In the genomic region with DNA sequence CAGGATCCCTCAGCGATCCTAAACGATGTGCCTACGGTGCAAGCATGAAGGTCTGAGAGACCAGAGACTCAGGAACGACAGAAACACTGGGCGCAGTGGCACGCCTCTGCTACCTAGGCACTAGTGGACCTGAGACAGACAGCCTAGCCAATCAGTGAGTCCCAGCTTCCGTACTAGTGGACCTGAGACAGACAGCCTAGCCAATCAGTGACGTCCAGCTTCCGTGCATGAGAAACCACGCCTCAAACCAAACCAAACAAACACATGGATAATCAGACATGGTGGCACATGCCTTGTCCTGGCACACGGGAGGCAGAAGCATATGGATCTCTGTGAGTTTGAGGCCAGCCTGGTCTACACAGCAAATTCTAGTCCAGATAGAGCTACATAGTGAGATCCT, we compare ENCODE assay signal across 16 mouse cellular contexts. TPM values are rescaled to one million over a fixed set of nuclear protein-coding genes. Genes with fewer than 3 reads are reported as not detected.
DNase-seq lines count a peak whose midpoint lies in the region; ATAC-seq and TF ChIP-seq lines count a peak whose summit lies in the region.
"Had no signal": no experiment of that assay in that cellular context is flagged by ENCODE, and none has a peak within 500 bp of the region (broad histone marks: within the 10 kb centered on the region; RNA-seq: fewer than 3 reads in every experiment).

No protein-coding gene starts in this region.

- peak overlapping the region; percentile 33 for H3K4me3 ChIP-seq in ES-Bruce4 (ENCODE audit: low read depth, low read length)
- no peak overlapping the region for H3K4me3 ChIP-seq in intestine, postnatal 0 days (ENCODE audit: low read depth, low read length)
- no peak overlapping the region for H3K4me3 ChIP-seq in liver, postnatal 0 days (ENCODE audit: low read depth, low read length)
- H3K4me3 ChIP-seq: heart, adult 2 months; layer of hippocampus, adult 2 months; lung, embryonic 15.5 days; midbrain, embryonic 13.5 days had no signal

- 38% methylated on average over 11 of the region's 11 CpGs for WGBS in intestine, postnatal 0 days
- 54% methylated on average over 11 of the region's 11 CpGs for WGBS in liver, postnatal 0 days (ENCODE audit: insufficient replicate concordance)

- no peaks in the 10 kb centered on the region for H3K9me3 ChIP-seq in ES-Bruce4 (replicated peaks; ENCODE audit: control insufficient read depth, insufficient read depth, low read length, poor library complexity, severe bottlenecking)
- H3K9me3 ChIP-seq in intestine, postnatal 0 days (ENCODE audit: control insufficient read depth): no peaks in the 10 kb centered on the region
- no peaks in the 10 kb centered on the region for H3K9me3 ChIP-seq in liver, postnatal 0 days (ENCODE audit: low read length)
- H3K9me3 ChIP-seq: lung, embryonic 15.5 days; midbrain, embryonic 13.5 days had no signal

- no peaks in the 10 kb centered on the region for H3K36me3 ChIP-seq in ES-Bruce4 (ENCODE audit: control insufficient read depth, insufficient read depth, low read length, poor library complexity, severe bottlenecking)
- no peaks in the 10 kb centered on the region for H3K36me3 ChIP-seq in intestine, postnatal 0 days (ENCODE audit: control insufficient read depth, insufficient read depth)
- H3K36me3 ChIP-seq in liver, postnatal 0 days (replicated peaks; ENCODE audit: insufficient read depth, low read length): no peaks in the 10 kb centered on the region
- H3K36me3 ChIP-seq: lung, embryonic 15.5 days; midbrain, embryonic 13.5 days had no signal

- no peak for TF ChIP-seq CTCF in ES-Bruce4 (IDR thresholded peaks at IDR 0.05; ENCODE audit: low read depth, low read length)
- TF ChIP-seq CTCF in intestine, postnatal 0 days (IDR thresholded peaks at IDR 0.05; ENCODE audit: low read depth): no peak
- no peak for TF ChIP-seq CTCF in liver, postnatal 0 days (IDR thresholded peaks at IDR 0.05; ENCODE audit: low read depth)

- no peak overlapping the region for H3K9ac ChIP-seq in ES-Bruce4 (ENCODE audit: low read depth, poor library complexity, severe bottlenecking)
- no peak overlapping the region for H3K9ac ChIP-seq in intestine, postnatal 0 days (ENCODE audit: low read depth, low read length)
- no peak overlapping the region for H3K9ac ChIP-seq in liver, postnatal 0 days (replicated peaks)
- H3K9ac ChIP-seq: lung, embryonic 15.5 days; midbrain, embryonic 13.5 days had no signal

- no peak overlapping the region for H3K27ac ChIP-seq in ES-Bruce4 (ENCODE audit: insufficient read depth, low read length)
- H3K27ac ChIP-seq in intestine, postnatal 0 days (ENCODE audit: low read depth, low read length): no peak overlapping the region
- no peak overlapping the region for H3K27ac ChIP-seq in liver, postnatal 0 days (ENCODE audit: low read depth)
- H3K27ac ChIP-seq: heart, adult 2 months; layer of hippocampus, adult 2 months; lung, embryonic 15.5 days; midbrain, embryonic 13.5 days had no signal

- no peak for TF ChIP-seq POLR2A in ES-Bruce4 (IDR thresholded peaks at IDR 0.05; ENCODE audit: insufficient read depth, low read length)

- H3K4me2 ChIP-seq in intestine, postnatal 0 days (replicated peaks; ENCODE audit: low read depth): peak overlapping the region; percentile 43
- H3K4me2 ChIP-seq in liver, postnatal 0 days (ENCODE audit: low read depth, low read length): no peak overlapping the region
- H3K4me2 ChIP-seq: lung, embryonic 15.5 days; midbrain, embryonic 13.5 days had no signal

- TF ChIP-seq EP300 in ES-Bruce4 (IDR thresholded peaks at IDR 0.05; ENCODE audit: insufficient read depth, low read depth, low read length): no peak
- no peak for TF ChIP-seq EP300 in liver, postnatal 0 days (IDR thresholded peaks at IDR 0.05; ENCODE audit: low read depth)

- ATAC-seq in intestine, postnatal 0 days: peak; percentile 72
- ATAC-seq in liver, postnatal 0 days: peak; percentile 48; the same call in 1 of the 2 replicates
- ATAC-seq: midbrain, embryonic 13.5 days had no signal

- no peaks in the 10 kb centered on the region for H3K4me1 ChIP-seq in ES-Bruce4 (ENCODE audit: control insufficient read depth, insufficient read depth, low read length)
- no peaks in the 10 kb centered on the region for H3K4me1 ChIP-seq in intestine, postnatal 0 days (replicated peaks; ENCODE audit: control insufficient read depth, insufficient read depth, low read length)
- no peaks in the 10 kb centered on the region for H3K4me1 ChIP-seq in liver, postnatal 0 days (ENCODE audit: insufficient read depth)
- H3K4me1 ChIP-seq: lung, embryonic 15.5 days; midbrain, embryonic 13.5 days had no signal

- no peaks in the 10 kb centered on the region for H3K27me3 ChIP-seq in ES-Bruce4 (ENCODE audit: control insufficient read depth, insufficient read depth, low read length, poor library complexity, severe bottlenecking)
- no peaks in the 10 kb centered on the region for H3K27me3 ChIP-seq in intestine, postnatal 0 days (replicated peaks; ENCODE audit: control insufficient read depth, insufficient read depth, low read length)
- no peaks in the 10 kb centered on the region for H3K27me3 ChIP-seq in liver, postnatal 0 days (ENCODE audit: insufficient read depth, low read length)
- H3K27me3 ChIP-seq: lung, embryonic 15.5 days had no signal

- peak; percentile 84 for DNase-seq in MEL-GATA-1-ER (ENCODE audit: extremely low read depth, low read depth)
- no peak for DNase-seq in liver, postnatal 0 days
- DNase-seq in layer of hippocampus, postnatal 36 days: no peak
- no peak for DNase-seq in ovary, postnatal 36 days (ENCODE audit: low spot score)
- DNase-seq in adipocyte (ENCODE audit: low spot score): no peak
- DNase-seq: adrenal gland, adult 2 months; heart, adult 2 months; kidney, adult 8-10 months had no signal

RNA-seq across cellular contexts. Expression of a gene that starts 12.9 kb away (rescaled TPM):
- not detected in 2 replicates for polyA plus RNA-seq in ES-Bruce4 (2011; ENCODE audit: insufficient read depth, insufficient read length, low read depth, missing spikeins)
- polyA plus RNA-seq in intestine, postnatal 0 days (2015; fragmentation: Nextera tagmentation; extraction: Ambion mirVana): not detected in 2 replicates
- not detected in 2 replicates for polyA plus RNA-seq in liver, postnatal 0 days (2015; fragmentation: Nextera tagmentation; extraction: Ambion mirVana)
- total RNA-seq in layer of hippocampus, postnatal 36 days (2021): under 1 TPM in 1 of 2 experiments, not detected in 1; 0.25 TPM
- total RNA-seq: heart, adult 2 months; hematopoietic stem cell, adult 5-6 weeks; layer of hippocampus, adult 2 months; left cerebral cortex, postnatal 14 days had no signal
- polyA plus RNA-seq: adrenal gland, adult 2 months; cortical plate, adult 2 months; heart, adult 2 months; lung, embryonic 15.5 days; midbrain, embryonic 13.5 days had no signal

RNA-seq across cellular contexts. Expression of a gene that starts 39.5 kb away (rescaled TPM):
- not detected in 2 replicates for polyA plus RNA-seq in ES-Bruce4 (2011; ENCODE audit: insufficient read depth, insufficient read length, low read depth, missing spikeins)
- polyA plus RNA-seq in intestine, postnatal 0 days (2015; fragmentation: Nextera tagmentation; extraction: Ambion mirVana): 7.0 and 8.2 TPM in 2 replicates
- polyA plus RNA-seq in liver, postnatal 0 days (2015; fragmentation: Nextera tagmentation; extraction: Ambion mirVana): not detected in 2 replicates
- not detected for total RNA-seq in layer of hippocampus, postnatal 36 days (2021)
- total RNA-seq: adrenal gland, adult 2 months; heart, adult 2 months; hematopoietic stem cell, adult 5-6 weeks; layer of hippocampus, adult 2 months had no signal
- polyA plus RNA-seq: adrenal gland, adult 2 months; cortical plate, adult 2 months; heart, adult 2 months; lung, embryonic 15.5 days; midbrain, embryonic 13.5 days had no signal

RNA-seq across cellular contexts. Expression of a gene that starts 48.3 kb away (rescaled TPM):
- polyA plus RNA-seq in ES-Bruce4 (2011; ENCODE audit: insufficient read depth, insufficient read length, low read depth, missing spikeins): 1,323 and 1,403 TPM in 2 replicates
- polyA plus RNA-seq in intestine, postnatal 0 days (2015; fragmentation: Nextera tagmentation; extraction: Ambion mirVana): 644 and 733 TPM in 2 replicates
- 574 and 747 TPM in 2 replicates for polyA plus RNA-seq in liver, postnatal 0 days (2015; fragmentation: Nextera tagmentation; extraction: Ambion mirVana)
- 100 to 1,000 TPM; 415 to 417 TPM for total RNA-seq in layer of hippocampus, postnatal 36 days (2021)
